Mouse (Mus musculus) hindbrain, embryonic 13.5 days (tissue): Measurements from ENCODE around the gene Nbeal2. TPM values are rescaled to one million over a fixed set of nuclear protein-coding genes. Genes with fewer than 3 reads are reported as not detected.
"Not testable (repeated sequence)": the region's sequence is repeated elsewhere in the genome, so short reads cannot be mapped to it uniquely, and the experiment has no call there.

Experiments
- ATAC-seq: fragments of 200-750 bp; cut with Nextera tagmentation; 2 replicates; pipeline ENCODE4 v1.8.0; 2017; ENCODE audit warnings: moderate TSS enrichment; ENCODE audit not compliant: low FRiP score
- H3K27ac ChIP-seq: fragments of 300-500 bp; sonication (generic); 2 replicates; pipeline ENCODE4 v1.5.1; 2015; ENCODE audit warnings: inconsistent platforms, mild to moderate bottlenecking, moderate library complexity
- H3K27me3 ChIP-seq: fragments of 300-500 bp; sonication (generic); 2 replicates; pipeline ENCODE4 v1.6.1; 2015; ENCODE audit warnings: mild to moderate bottlenecking, inconsistent platforms
- H3K36me3 ChIP-seq: fragments of 300-500 bp; sonication (generic); 2 replicates; pipeline ENCODE4 v1.6.1; 2015; ENCODE audit warnings: mild to moderate bottlenecking, inconsistent platforms
- H3K4me1 ChIP-seq: fragments of 300-500 bp; sonication (generic); replicated peaks from 2 replicates; pipeline ENCODE4 v1.6.1; 2015; ENCODE audit warnings: inconsistent platforms
- H3K4me2 ChIP-seq: fragments of 300-500 bp; sonication (generic); 2 replicates; pipeline ENCODE4 v1.6.1; 2015; ENCODE audit warnings: inconsistent platforms, mild to moderate bottlenecking, moderate library complexity
- H3K4me3 ChIP-seq: fragments of 300-500 bp; sonication (generic); 2 replicates; pipeline ENCODE4 v1.5.1; 2015; ENCODE audit warnings: mild to moderate bottlenecking, inconsistent platforms
- H3K9ac ChIP-seq: fragments of 300-500 bp; sonication (generic); 2 replicates; pipeline ENCODE4 v1.6.1; 2015; ENCODE audit warnings: mild to moderate bottlenecking, inconsistent platforms
- H3K9me3 ChIP-seq: fragments of 300-500 bp; sonication (generic); 2 replicates; pipeline ENCODE4 v1.6.1; 2016; ENCODE audit warnings: inconsistent platforms
- WGBS: fragments of 180-500 bp; shearing (Covaris S2); methylation state at CpG from one replicate; pipeline ENCODE4 v1.1.7; 2015; 5-methylcytosine and 5-hydroxymethylcytosine counted together
- polyA plus RNA-seq: library from polyadenylated mRNA; unstranded; fragments of >200 nt; fragmentation: Nextera tagmentation; extraction: Ambion mirVana; gene quantifications from 2 replicates; pipeline ENCODE4 v1.2.1, GENCODE M21; 2015

Gene Nbeal2
- polyA plus RNA-seq, 1 experiment from 2014 or later = 2.4 TPM

DNA sequence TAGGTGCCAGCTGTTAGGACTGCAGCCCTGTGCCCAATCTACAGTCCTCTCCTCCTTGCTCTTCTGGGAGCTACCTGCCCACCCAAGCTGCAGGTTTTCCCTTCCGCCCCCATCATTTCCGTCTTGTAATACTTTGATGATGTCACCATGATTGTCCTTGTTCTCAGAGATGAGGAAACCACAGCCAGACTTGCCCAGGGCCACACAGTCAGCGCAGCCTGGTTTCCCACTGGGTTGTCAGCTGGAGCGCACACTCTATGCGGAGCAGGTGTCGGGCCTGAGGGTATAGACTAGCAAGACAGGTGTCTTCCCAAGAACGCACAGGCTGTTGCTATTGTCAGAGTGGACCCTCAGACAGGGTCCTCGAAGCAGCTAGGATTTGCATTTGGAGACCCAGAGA is 31.2 kb upstream of the Nbeal2 start:
- Histone ChIP-seq H3K9ac (no peak overlapping the region), H3K4me1 (peaks cover 60% of the 10 kb centered on the region), H3K9me3 (no peaks in the 10 kb centered on the region), H3K27me3 (no peaks in the 10 kb centered on the region), H3K27ac (peak overlapping the region; percentile 74; the same call in 1 of the 2 replicates), H3K36me3 (no peaks in the 10 kb centered on the region), H3K4me2 (no peak overlapping the region), H3K4me3 (no peak overlapping the region)
- 77% methylated on average over 8 of the region's 8 CpGs for WGBS
- no peak for ATAC-seq

DNA sequence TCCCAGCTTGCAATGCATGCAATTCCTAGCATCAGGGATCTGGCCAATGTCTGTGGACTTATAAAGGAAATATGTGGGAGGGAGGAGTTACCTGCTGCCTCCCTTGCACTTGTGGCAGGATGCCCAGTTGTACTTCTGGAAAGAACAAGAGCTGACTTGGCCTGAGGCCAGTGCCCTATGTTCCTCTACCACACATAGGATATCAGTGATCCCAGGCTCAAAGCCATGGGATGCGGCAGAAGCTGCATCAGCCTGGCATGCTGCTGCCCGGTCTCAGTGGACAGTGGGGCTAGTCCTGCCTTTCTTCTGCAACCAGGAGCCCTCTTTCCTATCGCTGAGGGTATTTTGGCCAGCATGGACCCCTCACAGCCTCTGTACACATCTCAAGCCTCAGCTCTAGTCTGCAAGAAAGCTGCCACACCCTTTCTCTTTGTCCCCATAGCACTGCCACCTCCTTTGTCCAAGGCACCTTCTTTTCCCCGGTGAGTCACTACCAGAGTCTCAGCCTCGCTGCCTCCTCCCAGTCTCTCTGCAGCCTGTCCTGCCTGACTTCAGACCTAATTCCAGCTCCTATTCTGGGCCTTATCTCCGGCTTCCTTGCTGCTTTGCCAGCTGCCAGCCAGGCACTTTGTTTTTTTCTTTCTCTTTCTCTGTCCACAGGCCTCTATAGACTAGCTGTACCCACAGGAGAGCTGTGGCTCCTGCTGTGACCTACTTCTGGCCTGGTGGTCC is 30.3 kb upstream of the Nbeal2 start:
- Histone ChIP-seq H3K4me3 (no peak overlapping the region), H3K4me1 (peaks cover 60% of the 10 kb centered on the region), H3K4me2 (no peak overlapping the region), H3K27ac (peak overlapping the region; percentile 74), H3K9ac (peak overlapping the region; percentile 58), H3K27me3 (no peaks in the 10 kb centered on the region), H3K36me3 (no peaks in the 10 kb centered on the region), H3K9me3 (no peaks in the 10 kb centered on the region)
- WGBS = 57% methylated on average over 6 of the region's 6 CpGs
- 0 out of 2 replicates have a peak, but pooled peaks have one; percentile 21 for ATAC-seq

DNA sequence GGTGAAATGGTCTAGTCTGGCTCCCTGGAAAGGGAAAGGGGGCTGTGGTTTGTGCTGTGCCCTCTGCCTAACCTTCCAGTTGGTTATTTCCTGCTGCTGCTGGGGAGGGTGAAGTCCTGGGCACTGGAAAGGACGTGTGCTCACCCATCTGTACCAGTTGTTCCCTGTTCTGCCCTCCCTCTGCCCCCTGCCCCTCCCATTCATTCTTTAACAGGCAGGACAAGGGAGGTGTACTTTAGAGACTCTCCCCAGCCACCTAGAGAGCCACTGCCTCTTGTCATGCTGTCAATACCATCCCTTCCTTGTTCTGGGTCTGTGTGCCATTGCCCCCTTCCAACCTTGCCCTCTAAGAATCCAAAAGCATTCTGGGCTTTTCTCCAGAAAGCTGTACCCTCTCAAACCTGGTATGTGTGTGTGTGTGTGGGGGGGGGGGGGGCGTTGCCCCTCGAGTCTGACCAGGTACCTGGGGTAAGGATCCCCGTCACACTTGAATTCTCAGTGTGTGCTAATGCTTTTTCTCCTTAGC is 29.7 kb upstream of the Nbeal2 start:
- WGBS = 60% methylated on average over 4 of the region's 4 CpGs

DNA sequence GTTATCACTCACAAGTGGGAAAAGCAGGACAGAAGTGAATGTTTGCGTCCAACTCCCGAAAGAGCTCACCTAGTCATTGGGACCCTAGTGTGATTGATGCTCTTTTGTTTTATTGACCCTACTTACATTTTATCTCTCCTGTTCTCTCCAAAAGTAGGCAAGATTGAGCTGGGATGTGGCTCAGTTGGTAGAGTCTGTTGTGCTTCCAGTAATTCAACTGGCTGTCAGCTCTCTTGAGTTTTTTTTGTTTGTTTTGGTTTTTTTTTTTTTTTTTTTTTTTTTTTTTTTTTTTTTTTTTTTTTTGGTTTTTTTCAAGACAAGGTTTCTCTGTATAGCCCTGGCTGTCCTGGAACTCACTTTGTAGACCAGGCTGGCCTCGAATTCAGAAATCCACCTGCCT is 28.7 kb upstream of the Nbeal2 start:
- ATAC-seq = not testable (repeated sequence)
- peak overlapping the region; percentile 44; the same call in 1 of the 2 replicates for H3K27ac ChIP-seq
- peaks cover 68% of the 10 kb centered on the region for H3K4me1 ChIP-seq

More for the DNA sequence above, 29.7 kb upstream of the Nbeal2 start:
- Histone ChIP-seq H3K4me2 (no peak overlapping the region), H3K9me3 (no peaks in the 10 kb centered on the region), H3K27ac (peak overlapping the region; percentile 74), H3K4me3 (no peak overlapping the region), H3K27me3 (no peaks in the 10 kb centered on the region), H3K4me1 (peaks cover 60% of the 10 kb centered on the region), H3K9ac (peak overlapping the region; percentile 58), H3K36me3 (no peaks in the 10 kb centered on the region)
- ATAC-seq = 0 out of 2 replicates have a peak, but pooled peaks have one; percentile 17

DNA sequence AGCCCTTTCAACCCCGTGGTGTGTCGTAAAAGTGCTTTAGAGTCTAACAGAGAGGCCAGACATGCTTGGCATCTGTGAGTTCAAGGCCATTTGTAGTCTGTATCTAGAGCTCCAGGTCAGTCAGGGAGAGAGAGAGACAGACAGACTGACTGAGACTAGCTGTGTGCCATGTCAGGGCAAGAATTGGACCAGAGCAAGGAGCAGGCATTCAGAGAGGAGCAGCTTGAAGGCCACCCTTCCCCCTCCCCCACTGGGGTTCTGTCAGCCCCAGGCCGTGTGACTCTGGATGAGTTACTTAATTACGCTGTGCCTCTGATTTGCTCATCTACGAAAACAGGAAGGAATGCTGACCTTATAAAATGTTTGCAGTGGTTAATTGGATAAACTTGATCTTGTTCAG is 28.3 kb upstream of the Nbeal2 start:
- peaks cover 70% of the 10 kb centered on the region for H3K4me1 ChIP-seq
- peak overlapping the region; percentile 85 for H3K27ac ChIP-seq
- H3K4me3 ChIP-seq = no peak overlapping the region
- no peak overlapping the region for H3K9ac ChIP-seq
- 50% methylated on average over 5 of the region's 5 CpGs for WGBS
- ATAC-seq = no peak
- no peaks in the 10 kb centered on the region for H3K27me3 ChIP-seq
- H3K4me2 ChIP-seq = no peak overlapping the region
- no peaks in the 10 kb centered on the region for H3K36me3 ChIP-seq
- no peaks in the 10 kb centered on the region for H3K9me3 ChIP-seq

More for the DNA sequence above, 28.7 kb upstream of the Nbeal2 start:
- H3K4me3 ChIP-seq, H3K9me3 ChIP-seq, H3K9ac ChIP-seq, H3K27me3 ChIP-seq, H3K36me3 ChIP-seq, H3K4me2 ChIP-seq: not testable (repeated sequence)
- WGBS = 76% methylated on average over 3 of the region's 3 CpGs

DNA sequence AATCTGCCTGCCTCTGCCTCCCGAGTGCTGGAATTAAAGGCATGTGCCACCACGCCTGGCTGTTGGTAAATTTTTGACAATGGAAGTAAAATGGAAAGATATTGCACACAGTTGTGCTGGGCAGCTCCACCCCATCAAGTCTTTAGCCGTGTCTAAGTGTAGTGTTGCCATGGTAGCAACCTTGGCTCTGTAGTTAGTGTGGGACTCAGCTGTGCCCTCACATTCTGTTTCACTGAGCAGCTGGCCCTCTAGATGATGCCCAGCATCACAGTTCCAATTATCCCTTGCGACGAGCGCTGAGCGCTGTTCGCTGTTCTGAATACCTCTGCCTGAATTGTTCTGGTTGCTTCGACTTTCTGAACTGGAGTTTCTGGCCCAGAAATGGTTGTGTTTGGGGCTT is 27.9 kb upstream of the Nbeal2 start:
- 48% methylated on average over 9 of the region's 9 CpGs for WGBS
- Histone ChIP-seq H3K9me3 (no peaks in the 10 kb centered on the region), H3K9ac (no peak overlapping the region), H3K4me1 (peaks cover 65% of the 10 kb centered on the region), H3K27me3 (no peaks in the 10 kb centered on the region), H3K4me2 (no peak overlapping the region), H3K36me3 (no peaks in the 10 kb centered on the region), H3K4me3 (no peak overlapping the region), H3K27ac (peak overlapping the region; percentile 85)
- peak; percentile 64 for ATAC-seq

DNA sequence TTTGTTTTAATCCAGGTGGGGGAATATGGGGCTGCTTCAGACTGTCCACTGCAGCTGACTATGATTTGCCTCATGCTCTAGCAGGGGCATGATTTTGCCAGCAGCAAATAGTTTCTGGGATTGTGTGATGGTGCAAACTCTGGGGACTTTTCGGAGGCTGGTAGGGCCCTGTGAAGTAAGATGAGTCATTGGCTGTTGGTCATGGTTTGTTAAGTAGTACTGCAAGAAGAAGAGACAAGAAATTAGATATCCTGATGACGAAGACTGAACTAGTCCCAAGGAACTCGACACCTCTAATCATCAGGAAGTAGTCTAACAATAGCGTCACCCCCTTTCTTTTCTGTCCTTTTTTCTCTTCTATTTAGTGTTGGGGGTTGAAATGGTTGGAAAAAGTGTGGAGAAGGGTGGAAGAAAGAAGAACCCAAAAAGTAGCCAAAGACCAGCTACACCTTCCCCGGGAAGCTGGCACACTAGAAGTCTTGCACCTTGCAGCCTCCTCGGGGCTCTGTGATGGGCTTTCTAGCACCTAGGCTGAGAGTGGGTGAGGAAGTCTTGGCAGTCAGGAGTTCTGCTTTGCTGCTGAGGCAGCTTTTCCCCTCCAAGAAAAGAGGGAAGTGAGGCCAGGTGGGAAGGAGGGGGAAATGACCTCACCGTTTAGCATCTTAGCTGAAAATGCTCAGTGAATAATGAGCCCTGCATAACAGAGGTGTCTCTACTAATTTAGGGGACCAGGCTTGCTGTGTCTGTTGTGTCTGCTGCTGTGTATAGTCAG is 27.0 kb upstream of the Nbeal2 start:
- no peak for ATAC-seq
- 87% methylated on average over 7 of the region's 7 CpGs for WGBS
- H3K4me1 ChIP-seq = peaks cover 58% of the 10 kb centered on the region

DNA sequence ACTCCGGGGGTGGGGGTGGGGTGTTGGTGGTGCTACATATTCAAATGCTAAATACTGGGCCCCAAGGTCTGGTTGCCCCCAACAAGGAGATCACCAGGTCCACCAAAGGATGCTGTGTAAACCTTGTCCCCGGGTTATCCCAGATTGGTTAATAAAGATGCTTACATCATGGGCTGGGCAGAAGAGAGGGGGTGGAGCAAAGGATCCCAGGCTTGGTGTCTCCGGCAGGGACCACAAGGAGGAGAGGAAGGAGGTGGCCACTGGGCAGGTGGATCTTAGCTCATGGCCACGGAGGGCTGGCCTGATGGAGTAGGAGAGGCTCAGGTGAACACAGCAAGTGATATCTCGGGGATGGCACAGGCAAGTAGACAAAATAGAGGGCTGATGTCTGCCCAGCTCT is 24.9 kb upstream of the Nbeal2 start:
- Histone ChIP-seq H3K4me1 (peaks cover 39% of the 10 kb centered on the region), H3K9ac (no peak overlapping the region), H3K27me3 (no peaks in the 10 kb centered on the region), H3K9me3 (no peaks in the 10 kb centered on the region), H3K4me2 (no peak overlapping the region), H3K36me3 (no peaks in the 10 kb centered on the region), H3K4me3 (no peak overlapping the region), H3K27ac (no peak overlapping the region)
- WGBS = 72% methylated on average over 5 of the region's 5 CpGs
- no peak for ATAC-seq

More for the DNA sequence above, 27.0 kb upstream of the Nbeal2 start:
- Histone ChIP-seq H3K9ac (no peak overlapping the region), H3K36me3 (no peaks in the 10 kb centered on the region), H3K9me3 (no peaks in the 10 kb centered on the region), H3K27ac (peak overlapping the region; percentile 62; the same call in 1 of the 2 replicates), H3K4me2 (no peak overlapping the region), H3K27me3 (no peaks in the 10 kb centered on the region), H3K4me3 (no peak overlapping the region)

DNA sequence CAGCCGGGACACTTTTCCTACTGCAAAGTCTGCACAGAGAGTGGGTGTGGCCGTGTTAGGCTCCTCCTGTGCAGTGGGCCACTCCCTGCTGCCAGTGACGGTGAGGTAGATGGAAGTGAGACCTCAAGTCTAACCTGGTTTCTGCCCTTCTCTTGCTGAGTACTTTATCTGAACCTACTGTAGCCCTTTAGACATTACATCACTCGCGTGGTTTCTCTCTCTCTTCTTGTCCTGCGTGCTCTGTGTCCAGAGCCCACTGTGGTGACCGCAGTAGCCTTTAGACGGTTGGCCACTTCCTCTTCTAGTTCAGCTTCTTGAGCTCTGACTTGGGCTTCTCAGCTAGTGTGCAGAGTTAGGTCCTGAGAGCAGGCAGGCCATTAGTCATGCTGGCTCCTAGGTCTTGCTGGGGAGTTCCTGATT is 22.5 kb upstream of the Nbeal2 start:
- no peaks in the 10 kb centered on the region for H3K36me3 ChIP-seq
- no peak overlapping the region for H3K4me3 ChIP-seq
- H3K27ac ChIP-seq = no peak overlapping the region
- no peak for ATAC-seq
- no peak overlapping the region for H3K4me2 ChIP-seq
- 87% methylated on average over 8 of the region's 8 CpGs for WGBS
- no peak overlapping the region for H3K9ac ChIP-seq
- H3K27me3 ChIP-seq = no peaks in the 10 kb centered on the region
- H3K9me3 ChIP-seq = no peaks in the 10 kb centered on the region
- H3K4me1 ChIP-seq = peaks cover 34% of the 10 kb centered on the region

DNA sequence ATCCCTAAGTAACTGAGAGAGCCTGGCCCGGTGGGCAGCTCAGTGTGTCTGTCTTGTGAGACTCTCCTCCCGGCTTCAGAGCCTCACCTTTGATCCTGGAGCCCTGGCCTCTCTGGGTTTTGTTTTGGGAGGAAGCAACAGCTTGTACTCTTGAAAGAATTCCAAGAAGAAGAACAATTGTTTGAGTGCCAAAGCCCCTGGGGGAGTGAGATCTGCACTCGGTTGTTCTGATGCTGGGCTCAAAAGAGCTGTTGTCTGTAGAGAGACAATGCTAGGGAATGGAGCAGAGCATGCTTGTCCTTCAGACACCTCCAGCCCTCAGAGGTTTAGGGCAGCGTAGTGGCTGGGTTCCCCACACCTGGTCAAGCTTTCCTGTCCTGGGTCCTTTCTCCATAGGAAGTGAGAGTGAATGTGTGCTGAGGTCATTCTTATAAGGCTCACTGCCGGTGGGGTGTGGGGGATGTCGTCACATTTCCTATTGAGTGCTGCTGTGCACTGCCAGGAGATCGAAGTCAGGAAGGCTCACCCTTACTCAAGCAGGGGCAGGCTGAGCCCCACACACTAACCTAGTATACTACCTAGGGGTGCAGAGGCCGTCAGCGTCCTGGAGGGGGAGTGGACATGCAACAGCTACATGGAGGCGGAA is 19.3 kb upstream of the Nbeal2 start:
- no peaks in the 10 kb centered on the region for H3K36me3 ChIP-seq
- no peaks in the 10 kb centered on the region for H3K9me3 ChIP-seq
- H3K9ac ChIP-seq = peak overlapping the region; percentile 55
- H3K4me2 ChIP-seq = 0 out of 2 replicates have a peak overlapping the region, but pooled peaks have one; percentile 1
- 0 out of 2 replicates have a peak, but pooled peaks have one; percentile 24 for ATAC-seq
- H3K4me1 ChIP-seq = peaks cover 29% of the 10 kb centered on the region
- 51% methylated on average over 10 of the region's 10 CpGs for WGBS
- H3K27ac ChIP-seq = peak overlapping the region; percentile 30; the same call in 1 of the 2 replicates
- H3K27me3 ChIP-seq = no peaks in the 10 kb centered on the region
- no peak overlapping the region for H3K4me3 ChIP-seq

DNA sequence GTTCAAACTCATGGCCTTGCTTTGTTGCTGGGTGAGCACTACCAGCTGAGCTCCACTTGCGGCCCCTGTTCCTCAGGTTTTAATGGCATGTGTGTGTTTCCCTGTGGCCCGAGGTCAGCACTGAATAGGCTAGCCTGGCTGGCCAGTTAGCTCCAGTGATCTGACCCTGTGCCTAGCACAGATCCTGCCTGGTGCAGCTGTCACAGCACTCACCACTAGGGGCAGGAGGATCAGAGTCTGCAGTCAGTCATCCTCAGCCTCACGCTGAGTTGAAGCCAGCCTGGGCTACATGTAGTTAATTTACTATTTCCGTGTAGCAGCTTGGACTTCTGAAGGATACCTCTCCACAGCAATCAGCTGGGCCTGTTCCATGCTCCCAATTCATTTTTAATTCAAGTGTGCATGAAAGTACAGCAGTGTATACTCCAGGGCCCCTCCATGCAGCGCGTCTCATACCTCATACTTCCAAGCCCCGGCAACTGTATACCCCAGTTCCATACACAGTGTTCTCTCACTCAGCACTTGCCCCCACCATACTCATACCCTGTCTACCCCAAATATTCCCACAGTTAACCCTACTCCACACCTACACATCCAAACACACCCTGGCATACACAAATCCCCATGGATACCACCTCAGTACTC is 18.6 kb upstream of the Nbeal2 start:
- Histone ChIP-seq H3K36me3 (no peaks in the 10 kb centered on the region), H3K9me3 (no peaks in the 10 kb centered on the region), H3K27ac (peak overlapping the region; percentile 30; the same call in 1 of the 2 replicates), H3K4me3 (no peak overlapping the region), H3K9ac (peak overlapping the region; percentile 55; the same call in 1 of the 2 replicates), H3K4me2 (no peak overlapping the region), H3K4me1 (peaks cover 23% of the 10 kb centered on the region), H3K27me3 (no peaks in the 10 kb centered on the region)
- ATAC-seq = 0 out of 2 replicates have a peak, but pooled peaks have one; percentile 28
- WGBS = 63% methylated on average over 7 of the region's 7 CpGs
